Mouse (Mus musculus): ENCODE results near the gene Pde4a.

- TF ChIP-seq CTCF (IDR thresholded peaks at IDR 0.05; ENCODE audit: low read depth), result no peak
- no peak for TF ChIP-seq EP300 (optimal IDR thresholded peaks at IDR 0.05)
Observed at GRCm38 (mm10) chr9:21261831-21262230, 96.3 kb downstream of the Pde4a start.
